Mouse (Mus musculus) ES-E14 (cell line): ENCODE data around the gene Efr3b.

Experiments
- CHD2 ChIP-seq: IDR thresholded peaks from 2 replicates; pipeline ENCODE4 v1.6.1; 2014; ENCODE audit warnings: mild to moderate bottlenecking, low read depth, low read length, inconsistent platforms
- HCFC1 ChIP-seq: IDR thresholded peaks from 2 replicates; pipeline ENCODE4 v1.6.1; 2012; ENCODE audit warnings: low read length, inconsistent platforms, borderline replicate concordance; ENCODE audit not compliant: insufficient read depth
- MAFK ChIP-seq: IDR thresholded peaks from 2 replicates; pipeline ENCODE4 v1.6.1; 2014; ENCODE audit warnings: mild to moderate bottlenecking, low read depth, low read length, inconsistent platforms; ENCODE audit not compliant: insufficient read depth
- ZC3H11A ChIP-seq: IDR thresholded peaks from 2 replicates; pipeline ENCODE4 v1.6.1; 2012; ENCODE audit warnings: low read depth, mild to moderate bottlenecking, inconsistent platforms, low read length, borderline replicate concordance

GRCm38 (mm10) chr12:4054845-4055244 lies 16.1 kb upstream of the Efr3b start:
- TF ChIP-seq ZC3H11A (no peak), HCFC1 (no peak), MAFK (no peak), CHD2 (no peak)
